Mouse (Mus musculus) layer of hippocampus, postnatal 25 days (tissue): ENCODE data around the gene Ism2. TPM values are rescaled to one million over a fixed set of nuclear protein-coding genes. Genes with fewer than 3 reads are reported as not detected.
A peak's percentile ranks its signal among the peaks of the same experiment; 100 is the strongest.
"Not testable (repeated sequence)": the region's sequence is repeated elsewhere in the genome, so short reads cannot be mapped to it uniquely, and the experiment has no call there.

Experiments
- DNase-seq, 2 experiments: peaks; one replicate each; pipeline ENCODE4 v3.0.0; 2022; ENCODE audit warnings: mixed read lengths in 2 of 2, low spot score in 1 of 2; ENCODE audit errors: extremely low spot score in 1 of 2
- total RNA-seq, 2 experiments: library from RNA; stranded (reverse); gene quantifications; 2 replicates each; pipeline ENCODE4 v1.2.3; 2021

Gene Ism2
- total RNA-seq, 2 experiments from 2014 or later, result 0.25 to 0.70 TPM

DNA sequence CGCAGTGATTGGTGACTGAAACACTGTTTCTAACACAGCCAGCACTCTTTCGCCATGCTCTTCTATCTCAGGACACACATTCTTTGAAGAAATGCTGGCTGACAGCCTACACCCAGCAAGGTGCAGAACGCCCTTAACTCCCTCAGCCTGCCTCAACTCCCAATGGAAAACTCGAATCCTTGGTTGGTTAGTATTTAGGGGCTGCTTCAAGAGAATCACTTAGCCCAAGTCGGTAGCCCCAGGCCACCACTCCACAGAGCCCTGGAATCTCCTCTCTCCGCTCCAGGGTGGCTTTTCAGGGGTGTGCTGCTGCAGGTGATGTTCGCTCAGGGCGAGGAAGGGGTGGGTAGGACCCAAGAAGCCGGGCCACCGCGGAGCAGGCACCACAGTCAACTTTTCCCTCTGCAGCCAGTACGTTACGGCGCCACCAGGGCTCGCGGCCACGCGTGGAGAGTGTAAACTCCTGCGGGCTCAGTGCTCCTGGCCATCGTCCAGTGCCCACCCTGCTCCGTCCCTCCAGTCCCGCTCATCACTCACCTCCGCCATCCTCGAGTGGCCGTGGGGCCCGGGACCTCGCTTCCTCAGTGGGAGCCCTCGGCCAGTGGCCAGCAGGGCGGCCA lies 358 bp downstream of the Ism2 start:
- no peak for DNase-seq

DNA sequence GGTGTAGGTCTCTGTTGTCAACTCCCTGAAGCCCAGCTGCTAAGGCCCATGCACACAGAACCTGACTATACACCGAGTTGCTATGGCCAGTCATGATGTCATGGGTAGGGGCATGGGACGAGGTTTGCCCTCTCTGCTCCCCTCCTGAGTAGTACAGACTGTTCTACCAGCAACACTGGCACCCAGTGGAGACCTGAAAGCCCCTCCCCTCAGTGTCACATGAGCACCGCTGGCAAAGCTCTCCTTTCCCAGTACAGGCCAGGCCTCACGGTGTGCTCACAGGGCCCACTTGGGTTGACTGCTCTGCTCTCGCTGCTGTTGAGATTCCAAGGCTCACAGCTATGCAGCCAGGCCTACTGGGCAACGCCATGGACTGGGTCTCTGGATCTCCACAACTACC lies 5.6 kb downstream of the Ism2 start:
- DNase-seq, result no peak

DNA sequence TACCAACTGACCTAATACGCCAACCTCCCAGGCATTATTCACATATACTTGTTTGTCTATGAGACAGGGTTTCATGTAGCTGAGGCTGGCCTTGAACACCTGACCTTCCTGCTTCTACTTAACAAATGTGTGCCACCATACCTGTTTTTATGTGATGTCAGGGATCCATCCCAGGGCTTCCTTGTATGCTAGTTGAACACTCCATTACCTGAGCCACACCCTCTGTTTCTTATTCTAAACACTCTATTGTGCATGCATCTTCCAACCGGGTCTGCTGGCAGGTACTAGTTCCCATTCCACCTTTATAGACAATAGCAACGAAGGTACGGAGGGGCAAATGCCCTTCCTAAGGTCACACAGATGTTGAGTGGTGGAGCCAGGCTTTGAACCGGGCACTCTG lies 10.4 kb downstream of the Ism2 start:
- no peak for DNase-seq

DNA sequence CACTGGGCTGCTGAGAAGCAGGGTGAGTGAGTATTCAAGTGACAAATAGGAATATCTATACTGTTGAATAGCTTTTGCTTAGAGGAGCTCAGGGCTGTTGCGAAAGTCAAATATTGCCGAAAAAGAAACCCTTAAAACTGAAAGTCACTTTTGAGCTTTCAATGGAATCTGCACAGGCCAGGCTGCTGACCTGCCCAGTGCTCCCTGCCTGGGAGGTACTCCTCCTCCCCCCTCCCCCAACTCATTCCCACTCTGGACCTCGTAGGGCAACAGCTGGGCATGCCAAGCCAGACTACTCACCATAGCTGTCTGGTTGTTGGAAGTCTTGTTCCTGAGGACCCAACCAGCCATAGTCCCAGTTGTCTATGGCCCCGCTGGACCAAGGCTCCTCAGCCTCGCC lies 14.8 kb downstream of the Ism2 start:
- DNase-seq, result no peak

DNA sequence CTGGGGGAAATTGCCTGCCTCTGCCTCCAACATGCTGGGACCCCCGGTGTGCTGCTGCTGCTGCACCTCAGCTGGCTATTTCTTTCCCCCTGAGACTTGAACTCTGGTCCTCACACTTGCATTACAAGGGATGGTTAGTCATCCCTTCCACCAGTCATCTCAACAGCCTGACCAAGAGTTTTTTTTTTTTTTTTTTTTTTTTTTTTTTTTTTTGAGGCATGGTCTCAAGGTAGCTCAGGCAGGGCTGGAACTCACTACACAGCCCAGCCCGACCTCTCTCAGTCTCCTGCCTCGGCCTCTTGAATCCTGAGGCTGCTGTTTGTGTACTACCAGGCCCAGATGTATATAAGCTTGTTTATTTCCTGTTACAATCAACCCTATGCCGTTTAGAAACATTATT lies 15.2 kb downstream of the Ism2 start:
- DNase-seq, result no peak

DNA sequence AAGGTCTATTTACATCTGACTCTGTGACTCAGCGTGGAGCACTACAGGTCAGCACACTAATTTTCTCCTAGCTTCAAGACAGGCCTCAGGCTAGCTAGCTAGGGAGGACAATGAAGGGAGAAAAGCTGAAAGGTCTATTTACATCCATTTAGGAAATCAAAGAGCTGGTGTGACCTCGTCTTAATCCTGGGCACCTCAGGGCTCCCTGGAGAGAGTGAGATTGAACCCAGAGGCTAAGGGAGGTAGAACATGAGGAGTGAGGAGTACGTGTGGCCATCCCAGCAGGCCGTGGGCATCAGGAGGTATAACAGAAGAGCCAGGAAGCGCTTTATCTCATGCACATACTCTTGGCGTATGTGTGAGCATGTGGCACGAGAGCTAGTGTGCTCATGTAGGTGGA lies 15.8 kb downstream of the Ism2 start:
- DNase-seq, result no peak

DNA sequence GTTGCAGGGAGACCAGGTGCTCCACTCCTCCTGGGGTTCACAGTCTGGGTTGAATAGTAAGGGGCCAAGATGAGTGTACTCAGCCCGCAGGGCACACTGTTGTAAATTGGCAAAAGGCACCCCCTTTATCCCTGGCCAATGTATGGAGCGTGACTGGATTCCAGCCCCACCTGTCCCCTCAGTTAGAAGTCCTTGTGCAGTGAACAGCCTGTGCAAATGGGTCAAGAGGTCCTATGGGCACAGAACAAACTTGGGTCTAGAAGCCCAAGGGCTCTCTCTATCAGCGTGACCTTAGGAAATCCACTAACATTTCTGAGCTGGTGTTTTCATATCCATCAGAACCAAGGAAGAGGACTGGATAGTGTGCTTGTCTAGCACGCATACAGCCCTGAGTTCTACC lies 16.8 kb downstream of the Ism2 start:
- no peak for DNase-seq

DNA sequence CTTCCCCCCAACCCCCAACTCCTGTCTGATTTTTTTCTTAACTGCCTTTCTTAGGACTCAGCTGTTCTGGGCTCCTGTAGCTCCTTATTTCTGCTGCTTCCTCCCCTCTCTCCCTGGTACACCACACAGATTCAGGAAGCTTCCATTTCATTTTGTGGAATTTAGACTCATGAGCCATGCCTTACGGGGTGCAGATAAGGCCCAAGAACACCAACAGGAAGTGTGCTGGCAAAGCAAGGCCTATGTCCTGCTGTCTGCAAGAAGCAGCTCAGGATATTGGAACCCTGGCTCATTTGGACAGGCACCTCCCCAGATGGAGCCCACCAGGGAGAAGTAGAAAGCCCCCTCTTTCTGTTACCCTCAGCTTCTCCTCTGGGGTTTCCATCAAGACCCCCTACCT lies 17.7 kb downstream of the Ism2 start:
- DNase-seq, result no peak

DNA sequence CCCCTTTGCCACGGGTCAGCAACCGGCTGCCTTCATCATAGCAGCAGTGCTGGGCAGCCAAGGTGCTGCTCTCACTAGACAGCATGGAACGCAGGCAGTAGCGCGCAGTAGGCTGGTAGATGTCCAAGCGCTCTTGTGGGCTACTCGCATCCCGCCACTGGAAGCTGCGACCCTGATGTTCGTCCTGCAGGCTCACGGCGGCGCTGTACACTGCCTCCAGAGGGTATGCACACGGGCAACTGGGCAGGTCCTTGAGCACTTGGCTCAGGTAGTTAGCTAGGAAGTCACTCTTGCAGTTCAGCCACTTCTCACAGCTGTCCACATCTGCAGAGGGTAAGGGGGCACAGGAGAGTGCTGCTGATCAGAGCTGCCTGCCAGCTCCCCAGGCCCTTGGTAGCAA lies 19.6 kb downstream of the Ism2 start:
- DNase-seq, result no peak

DNA sequence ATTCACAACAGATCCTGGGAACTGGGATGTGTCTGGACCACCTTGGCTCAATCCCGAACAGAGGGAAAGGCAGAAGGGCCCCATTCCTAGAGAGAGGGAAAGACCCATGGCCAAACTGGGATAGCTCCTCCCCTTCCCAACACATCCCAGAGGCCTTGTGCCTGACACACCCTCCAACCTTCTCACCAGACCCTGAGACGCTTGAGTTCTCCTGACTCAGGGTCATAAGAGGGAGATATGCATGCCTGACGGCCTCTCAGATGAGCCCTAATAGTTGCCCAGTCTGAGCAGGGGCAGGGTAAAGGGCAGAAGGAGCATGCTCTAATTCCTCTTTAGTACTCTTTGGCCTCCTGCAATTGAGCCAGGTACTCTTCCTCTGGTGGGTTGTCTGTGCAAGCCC lies 20.2 kb downstream of the Ism2 start:
- DNase-seq, result no peak

DNA sequence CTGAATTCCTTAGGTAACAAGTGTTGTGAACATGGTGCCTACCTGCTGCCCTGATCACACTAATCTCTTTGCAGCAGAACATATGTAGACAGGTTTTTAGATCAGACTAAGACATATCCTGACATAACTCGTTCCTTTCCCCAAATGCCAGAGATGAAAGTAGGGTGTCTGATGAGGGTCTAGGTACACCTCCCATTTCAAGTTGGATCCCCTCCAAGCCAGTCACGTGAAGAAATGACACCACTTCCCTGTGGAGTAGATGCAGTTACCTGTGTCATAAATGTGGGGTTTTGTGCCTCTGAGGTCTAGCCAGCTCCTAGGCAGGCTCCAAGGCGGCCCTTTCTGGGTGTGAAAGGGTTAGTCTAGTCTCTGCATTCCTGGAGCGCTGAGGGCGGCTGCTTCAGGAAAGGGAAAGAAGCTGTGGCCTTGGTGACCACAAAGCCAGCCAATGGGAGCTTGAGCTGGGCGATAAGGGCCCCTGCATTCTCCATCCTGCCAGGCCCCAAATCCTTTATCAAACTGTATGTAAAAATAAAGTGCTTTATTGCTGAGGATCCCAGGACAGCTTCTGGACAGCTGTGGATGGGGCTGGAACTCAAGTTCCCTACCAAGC lies 21.3 kb downstream of the Ism2 start:
- DNase-seq, result no peak

DNA sequence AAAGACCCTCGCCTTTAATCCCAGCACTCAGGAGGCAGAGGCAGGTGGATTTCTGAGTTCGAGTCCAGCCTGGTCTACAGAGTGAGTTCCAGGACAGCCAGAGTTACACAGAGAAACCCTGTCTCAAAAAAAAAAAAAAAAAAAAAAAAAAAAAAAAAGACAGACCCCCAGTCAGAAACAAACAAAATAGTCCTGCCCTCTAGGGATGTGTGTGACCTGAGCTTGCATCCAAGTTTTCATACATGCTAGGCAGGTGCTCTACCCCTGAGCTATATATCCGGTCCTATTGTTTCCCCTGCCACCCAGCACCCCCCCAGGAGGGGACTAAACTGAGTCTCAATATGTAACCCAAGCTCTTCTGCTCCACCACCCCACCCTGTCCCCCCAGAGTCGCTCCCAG lies 22.3 kb downstream of the Ism2 start:
- DNase-seq, result not testable (repeated sequence)

DNA sequence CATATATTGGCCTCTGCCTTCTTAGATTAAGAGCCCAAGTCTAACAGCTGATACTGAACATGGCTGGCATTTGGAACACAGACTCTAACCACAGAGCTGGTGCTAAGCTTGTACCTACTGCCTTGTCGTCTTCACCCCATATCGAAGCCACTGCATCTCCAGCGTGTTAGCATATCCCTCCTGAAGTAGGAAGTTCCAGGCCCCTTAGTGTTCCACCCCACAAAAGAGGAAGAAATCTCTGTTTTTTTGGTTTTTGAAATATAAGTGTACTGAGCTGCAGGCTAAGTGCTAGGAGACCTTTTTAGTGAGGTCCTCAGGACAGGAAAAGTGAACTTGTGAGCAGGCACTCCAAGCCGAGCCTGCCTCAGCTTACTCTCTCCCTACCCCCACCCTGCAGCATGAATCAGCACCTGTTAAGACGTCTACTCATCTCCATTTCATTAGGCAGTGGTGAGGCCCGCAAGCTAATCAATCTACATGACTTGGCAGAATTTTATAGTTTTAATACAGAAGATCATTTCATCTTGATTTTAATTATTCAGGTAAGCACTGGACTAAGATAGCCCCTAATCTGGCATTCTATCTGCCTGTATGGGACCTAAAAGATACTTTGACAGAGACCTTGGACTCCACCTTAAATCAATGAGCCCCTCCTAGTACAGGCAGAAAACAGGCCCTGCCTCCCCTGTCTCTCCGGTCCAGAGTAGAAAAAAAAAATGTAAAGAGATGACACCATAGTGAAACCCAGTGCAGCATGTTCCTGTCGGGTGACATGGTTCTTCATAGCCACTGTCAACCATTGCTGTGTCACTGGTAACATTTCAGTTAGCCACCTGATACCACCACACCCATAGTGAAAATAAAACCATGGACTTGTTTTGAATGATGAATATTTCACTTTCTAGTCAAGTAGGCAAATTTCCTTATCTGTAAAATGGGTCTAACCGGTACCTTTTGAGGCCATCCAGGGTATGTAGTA lies 24.4 kb downstream of the Ism2 start:
- DNase-seq, result no peak

DNA sequence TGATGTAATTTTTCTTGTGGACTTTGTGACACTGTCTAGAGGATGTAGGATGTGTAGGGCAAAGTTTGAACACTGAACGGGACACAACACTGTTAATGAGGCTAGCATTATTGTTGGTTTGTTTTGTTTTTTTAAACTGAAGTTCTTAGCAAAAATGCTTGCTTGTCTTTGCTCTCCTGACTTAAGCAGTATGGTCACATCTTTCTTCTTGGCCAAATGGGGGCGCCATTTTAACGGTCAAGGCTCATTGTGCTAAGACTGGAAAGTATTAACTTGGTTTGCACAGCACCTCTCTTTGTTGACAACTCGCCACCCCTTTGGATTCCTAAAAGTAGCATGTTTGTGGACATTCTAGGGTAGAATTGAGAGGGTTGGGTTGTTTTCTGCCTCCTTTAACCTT lies 31.8 kb downstream of the Ism2 start:
- peak in 1 of 2 experiments; percentile 27 for DNase-seq

DNA sequence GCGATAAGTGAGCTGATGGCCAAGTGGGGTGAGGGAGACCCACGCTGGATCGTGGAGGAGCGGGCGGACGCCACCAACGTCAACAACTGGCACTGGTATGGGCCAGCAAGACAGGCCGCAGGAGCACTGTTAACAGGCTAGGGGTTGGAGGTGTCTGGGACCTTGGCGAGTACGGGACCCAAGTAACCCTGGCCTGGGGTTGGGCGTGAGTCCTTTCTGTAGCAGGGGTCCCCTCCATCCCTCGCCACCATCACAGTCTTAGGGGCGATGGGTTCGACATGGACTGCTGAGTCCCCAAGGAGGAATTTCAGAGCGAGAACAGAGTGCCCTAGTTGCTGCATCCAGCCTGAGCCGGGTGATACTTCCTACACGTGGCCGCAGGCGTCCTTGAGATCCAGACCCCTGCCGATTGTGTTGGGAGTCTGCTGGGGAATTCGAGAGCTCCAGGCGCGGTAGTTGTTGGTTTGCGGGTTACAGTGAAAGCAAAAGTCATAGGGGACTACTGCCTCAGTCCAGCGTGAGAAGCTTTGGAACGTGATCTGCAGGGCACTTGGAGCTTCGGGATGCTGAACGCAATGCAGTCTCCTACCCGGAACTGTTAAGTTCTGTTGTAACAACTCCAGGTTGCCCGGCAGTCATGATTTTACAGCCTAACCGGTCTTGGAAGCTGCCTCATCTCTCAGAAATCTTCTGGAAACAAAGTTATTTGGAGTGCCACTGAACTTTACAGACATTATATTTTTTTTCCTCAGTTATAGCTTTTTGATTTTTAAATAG lies 32.5 kb downstream of the Ism2 start:
- DNase-seq, result peak in 1 of 2 experiments; percentile 8

DNA sequence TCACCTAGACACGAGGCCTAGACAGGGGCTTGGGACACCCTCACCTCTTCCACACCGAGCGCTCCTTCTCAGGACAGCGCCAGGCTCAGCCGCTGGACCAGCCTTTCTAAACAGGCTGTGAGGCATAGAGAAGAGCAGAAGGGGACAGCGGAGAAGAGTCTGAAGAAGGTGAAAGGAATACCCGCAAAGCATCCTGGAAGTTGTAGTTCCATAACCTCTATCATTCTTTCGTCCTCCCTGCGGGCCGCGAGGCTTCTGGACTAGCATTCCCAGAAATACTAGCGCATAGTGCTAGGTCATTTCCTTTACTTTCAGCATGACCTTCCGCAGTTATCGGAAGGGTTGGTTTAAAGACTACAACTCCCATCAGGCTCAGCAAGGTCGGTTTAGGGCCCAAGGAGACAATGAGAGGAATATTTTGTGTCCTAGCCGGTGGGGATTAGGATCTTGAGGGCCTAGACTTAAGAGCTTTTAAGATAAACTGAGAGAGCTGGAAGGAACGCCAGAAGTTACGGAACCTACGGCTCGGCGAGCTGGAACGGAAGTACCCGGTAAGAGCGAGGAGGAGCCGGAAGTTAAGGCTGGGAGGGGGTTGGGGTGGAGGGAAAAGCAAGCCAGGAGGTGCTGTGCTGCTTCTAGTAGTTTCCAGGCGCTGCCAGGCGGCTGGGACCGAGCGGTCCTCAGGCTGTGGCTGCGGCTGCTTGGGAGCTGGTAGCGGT lies 33.2 kb downstream of the Ism2 start, which contains the start of the genes Vipas39 and Ahsa1:
Gene Vipas39, minus strand, starts transcription at position 149 of the 719 bp plus-strand sequence.
Gene Ahsa1, plus strand, starts transcription at position 372 of the 719 bp plus-strand sequence.
- DNase-seq, result peak; percentile 65 to 76

DNA sequence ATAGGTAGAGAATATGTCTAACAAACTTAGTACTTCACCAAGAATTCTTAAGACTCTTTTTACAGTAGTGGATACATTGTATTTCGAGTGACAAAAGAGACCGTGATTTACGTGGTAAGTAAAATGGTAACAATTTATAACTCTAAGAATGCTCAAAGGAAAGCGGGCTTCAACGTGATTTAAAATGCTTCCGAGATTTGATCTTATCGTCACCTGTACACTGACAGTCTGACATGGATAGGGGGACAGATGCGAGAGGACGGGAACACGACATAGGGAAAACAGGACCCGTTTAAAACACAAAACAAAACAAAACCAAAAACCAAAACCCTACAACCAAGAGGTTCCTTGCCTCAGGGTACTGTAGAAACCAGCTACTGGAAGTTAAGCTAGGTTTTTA lies 34.1 kb downstream of the Ism2 start:
- no peak for DNase-seq

DNA sequence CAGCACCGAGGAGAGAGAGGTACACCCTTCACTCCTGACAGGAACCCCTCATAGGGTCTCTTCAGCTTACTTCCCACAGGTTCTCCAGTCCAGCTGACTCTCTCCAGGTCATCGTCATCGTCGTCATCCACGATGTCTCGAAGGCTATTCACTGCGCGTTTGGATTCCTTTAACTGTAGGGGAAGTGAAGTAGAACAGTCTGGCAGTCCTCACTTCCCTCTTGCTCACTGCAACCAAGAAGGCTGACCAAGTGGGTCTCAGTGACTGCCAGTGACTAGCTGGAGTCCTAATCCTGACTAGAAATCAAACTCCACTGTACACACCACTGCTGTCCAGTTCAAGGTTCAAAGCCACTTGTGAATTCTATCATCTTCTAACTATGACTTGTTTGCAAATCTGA lies 38.9 kb downstream of the Ism2 start:
- no peak for DNase-seq

DNA sequence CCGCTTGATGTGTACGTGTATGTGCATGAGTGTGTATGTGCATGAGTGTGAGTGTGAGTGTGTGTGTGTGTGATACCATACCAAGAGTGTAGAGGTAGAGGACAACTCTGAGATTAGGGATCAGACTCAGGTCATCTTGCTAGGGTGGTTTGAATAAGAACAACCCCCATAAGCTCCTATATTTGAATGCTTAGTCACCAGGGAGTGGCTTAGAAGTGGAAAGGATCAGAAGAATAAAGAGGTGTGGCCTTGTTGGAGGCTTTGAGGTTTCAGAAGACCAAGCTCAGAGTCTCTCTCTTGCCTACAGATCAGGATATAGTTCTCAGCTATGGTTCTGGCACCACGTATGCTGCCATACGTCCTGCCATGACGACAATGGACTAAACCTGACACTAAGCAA lies 42.9 kb downstream of the Ism2 start:
- no peak for DNase-seq

DNA sequence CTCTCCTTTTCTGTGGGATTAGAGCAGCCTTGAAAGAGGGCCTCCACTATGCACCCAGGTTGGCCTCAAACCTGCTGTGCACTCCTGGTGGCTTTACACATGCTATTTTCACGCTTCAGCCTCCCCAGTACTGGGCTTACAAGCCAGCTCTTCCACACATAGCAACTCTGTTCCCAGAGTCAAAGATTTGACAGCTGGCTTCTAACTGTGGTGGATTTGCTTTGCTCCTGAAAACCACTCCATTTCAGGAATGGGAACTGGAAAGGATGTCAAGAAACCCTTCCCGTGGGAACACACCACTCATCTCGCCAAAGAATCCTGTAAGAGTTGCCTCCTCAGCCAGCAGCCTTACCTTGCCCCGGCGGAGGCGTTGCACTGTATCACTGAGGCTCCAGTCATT lies 45.6 kb downstream of the Ism2 start:
- no peak for DNase-seq
